Mouse (Mus musculus): Measurements from ENCODE around the gene Cel. TPM values are rescaled to one million over a fixed set of nuclear protein-coding genes. Genes with fewer than 3 reads are reported as not detected.

The Cel gene
- total and polyA plus RNA-seq, 3 experiments, result not detected

- dilution Hi-C loops (cut with MboI; ENCODE audit: extremely low pct_ligation_motif_present, extremely low pct_unique_long_range_greater_than_20kb, low sequenced_read_pairs), result no loop called here
- DNase-seq (ENCODE audit: extremely low read depth), result no peak
- Histone ChIP-seq H3K4me2 (ENCODE audit: insufficient read depth, low read depth, poor library complexity, severe bottlenecking) (no peak overlapping the region), H3K27me3 (replicated peaks) (peaks cover 4% of the 10 kb centered on the region), H3K27ac (ENCODE audit: insufficient read depth, low read depth) (no peak overlapping the region), H3K36me3 (replicated peaks in 1 of 2; ENCODE audit: control insufficient read depth in 1 of 2, insufficient read depth in 1 of 2, low read length in 1 of 2) (no peaks in the 10 kb centered on the region), H3K4me1 (ENCODE audit: control insufficient read depth in 1 of 2, insufficient read depth in 2 of 2) (peaks cover 60 to 89% of the 10 kb centered on the region in 2 experiments), H3K9me3 (replicated peaks; ENCODE audit: low read length) (no peaks in the 10 kb centered on the region), H3K79me2 (replicated peaks; ENCODE audit: control insufficient read depth, extremely low read depth, insufficient read depth, poor library complexity, severe bottlenecking) (no peaks in the 10 kb centered on the region), H3K4me3 (replicated peaks in 1 of 3; ENCODE audit: low read depth in 2 of 3, low read length in 2 of 3, poor library complexity in 1 of 3) (no peak overlapping the region), H3K9ac (ENCODE audit: insufficient read depth, low read depth) (no peak overlapping the region)
- no peak for TF ChIP-seq EP300 (IDR thresholded peaks at IDR 0.05; ENCODE audit: low read length)
- no peak for TF ChIP-seq SIN3A (IDR thresholded peaks at IDR 0.05; ENCODE audit: low read length)
- TF ChIP-seq POLR2A (IDR thresholded peaks at IDR 0.05; ENCODE audit: low read depth, low read length), result no peak
- no peak for TF ChIP-seq UBTF (IDR thresholded peaks at IDR 0.05; ENCODE audit: low read depth, low read length)
- no peak for TF ChIP-seq MXI1 (IDR thresholded peaks at IDR 0.05; ENCODE audit: low read depth, low read length)
- TF ChIP-seq BHLHE40 (IDR thresholded peaks at IDR 0.05; ENCODE audit: low read depth, low read length), result no peak
- TF ChIP-seq GABPA (IDR thresholded peaks at IDR 0.05; ENCODE audit: insufficient replicate concordance, low read depth, low read length), result no peak
- TF ChIP-seq CHD2 (IDR thresholded peaks at IDR 0.05; ENCODE audit: low read length), result no peak
- TF ChIP-seq MAFK (IDR thresholded peaks at IDR 0.05; ENCODE audit: insufficient replicate concordance, low read length), result no peak
- no peak for TF ChIP-seq KAT2A (IDR thresholded peaks at IDR 0.05; ENCODE audit: insufficient replicate concordance, low read length)
- no peak for TF ChIP-seq ELF1 (IDR thresholded peaks at IDR 0.05; ENCODE audit: low read depth, low read length)
- no peak for TF ChIP-seq IRF4 (IDR thresholded peaks at IDR 0.05; ENCODE audit: low read depth, low read length)
- no peak for TF ChIP-seq JUN (IDR thresholded peaks at IDR 0.05; ENCODE audit: insufficient read depth, low read depth, low read length)
- no peak for TF ChIP-seq E2F4 (IDR thresholded peaks at IDR 0.05; ENCODE audit: insufficient replicate concordance, low read depth, low read length)
- TF ChIP-seq HCFC1 (IDR thresholded peaks at IDR 0.05; ENCODE audit: low read depth, low read length), result no peak
- TF ChIP-seq CTCF (conservative IDR thresholded peaks at IDR 0.05 in 1 of 2, IDR thresholded peaks at IDR 0.05 in 1 of 2; ENCODE audit: low read depth in 2 of 2, low read length in 2 of 2), result no peak
- TF ChIP-seq ZC3H11A (IDR thresholded peaks at IDR 0.05; ENCODE audit: low read depth, low read length), result no peak
- in situ Hi-C loops (cut with MboI; ENCODE audit: low pct_ligation_motif_present, low pct_unique_long_range_greater_than_20kb, low sequenced_read_pairs), result no loop called here
These were observed 27.6 kb downstream of the Cel start for GRCm38 (mm10) chr2:28535650-28536049.

- H3K4me3 ChIP-seq (replicated peaks in 1 of 3; ENCODE audit: low read depth in 2 of 3, low read length in 2 of 3, poor library complexity in 1 of 3), result no peak overlapping the region
- H3K27me3 ChIP-seq (replicated peaks), result peaks cover 4% of the 10 kb centered on the region
- H3K9ac ChIP-seq (ENCODE audit: insufficient read depth, low read depth), result no peak overlapping the region
- no peak overlapping the region for H3K27ac ChIP-seq (ENCODE audit: insufficient read depth, low read depth)
- TF ChIP-seq JUND (conservative IDR thresholded peaks at IDR 0.05; ENCODE audit: low read depth, low read length) (no peak), CTCF (conservative IDR thresholded peaks at IDR 0.05 in 1 of 2, IDR thresholded peaks at IDR 0.05 in 1 of 2; ENCODE audit: low read depth in 2 of 2, low read length in 2 of 2) (no peak)
- H3K79me2 ChIP-seq (replicated peaks; ENCODE audit: control insufficient read depth, extremely low read depth, insufficient read depth, poor library complexity, severe bottlenecking), result no peaks in the 10 kb centered on the region
- H3K36me3 ChIP-seq (replicated peaks in 1 of 2; ENCODE audit: control insufficient read depth in 1 of 2, insufficient read depth in 1 of 2, low read length in 1 of 2), result no peaks in the 10 kb centered on the region
- in situ Hi-C loops (cut with MboI; ENCODE audit: low pct_ligation_motif_present, low pct_unique_long_range_greater_than_20kb, low sequenced_read_pairs), result no loop called here
- no peak for DNase-seq (ENCODE audit: extremely low read depth)
- H3K4me1 ChIP-seq (ENCODE audit: control insufficient read depth in 1 of 2, insufficient read depth in 2 of 2), result peaks cover 55 to 89% of the 10 kb centered on the region in 2 experiments
- H3K4me2 ChIP-seq (ENCODE audit: insufficient read depth, low read depth, poor library complexity, severe bottlenecking), result no peak overlapping the region
- dilution Hi-C loops (cut with MboI; ENCODE audit: extremely low pct_ligation_motif_present, extremely low pct_unique_long_range_greater_than_20kb, low sequenced_read_pairs), result no loop called here
- H3K9me3 ChIP-seq (replicated peaks; ENCODE audit: low read length), result no peaks in the 10 kb centered on the region
These were observed 28.0 kb downstream of the Cel start for GRCm38 (mm10) chr2:28535263-28535540.

Measured in CH12.LX (cell line).